Mouse (Mus musculus): ENCODE measurements at regions not wholly inside any gene's neighbourhood (a gene's known extent, or its start where the extent isn't known, plus 50 kb on each side); places are given as distances from the start of the nearest gene placed in this dataset.
"Not testable (repeated sequence)": the region's sequence is repeated elsewhere in the genome, so short reads cannot be mapped to it uniquely, and the experiment has no call there.

- DNase-seq = no peak
Measured at GRCm38 (mm10) chr8:60728339-60728738, 95.7 kb downstream of the Mfap3l start.

DNA sequence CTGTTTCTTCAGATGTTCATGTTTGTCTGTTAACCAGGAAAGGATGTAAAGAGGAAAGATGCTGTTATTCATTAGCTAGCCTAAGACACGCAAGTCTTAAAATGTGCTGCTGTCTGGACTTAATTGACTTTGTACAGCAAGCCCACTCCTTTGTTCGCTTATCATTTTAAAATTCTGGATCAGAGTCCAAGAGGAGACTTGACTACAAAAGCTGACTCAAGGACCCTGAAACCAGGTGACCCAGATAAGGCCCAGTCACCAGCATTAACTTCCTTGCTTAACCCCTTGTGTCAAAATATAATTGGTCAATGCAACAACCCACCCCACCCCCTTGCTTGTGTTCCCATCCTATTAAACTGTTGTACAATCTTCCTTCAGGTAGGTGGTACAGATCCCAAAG, 99.9 kb downstream of the Mfap3l start:
- DNase-seq = no peak

GRCm38 (mm10) chr8:60735961-60736360, 103.3 kb downstream of the Mfap3l start:
- DNase-seq = peak in 1 of 2 experiments; percentile 4

DNA sequence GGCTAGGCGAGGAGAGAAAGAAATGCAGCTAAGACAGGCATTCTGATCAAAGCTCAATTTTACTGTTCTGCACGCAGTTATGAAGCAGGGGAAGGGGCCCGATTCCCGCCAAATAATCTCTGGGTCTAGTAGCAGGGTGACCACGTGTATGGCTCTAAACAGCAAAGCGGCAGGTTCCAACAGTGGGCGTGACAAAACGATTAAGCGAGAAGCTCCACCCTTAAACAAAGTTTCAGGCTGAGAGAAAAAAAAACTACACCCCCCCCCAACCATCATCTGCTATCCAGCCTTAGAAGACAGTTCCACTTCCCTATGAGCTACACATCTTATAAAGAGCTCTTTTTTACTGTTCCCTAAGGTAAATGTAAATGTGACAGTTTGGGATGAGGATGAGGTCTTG, 103.8 kb downstream of the Mfap3l start:
- DNase-seq = no peak

DNA sequence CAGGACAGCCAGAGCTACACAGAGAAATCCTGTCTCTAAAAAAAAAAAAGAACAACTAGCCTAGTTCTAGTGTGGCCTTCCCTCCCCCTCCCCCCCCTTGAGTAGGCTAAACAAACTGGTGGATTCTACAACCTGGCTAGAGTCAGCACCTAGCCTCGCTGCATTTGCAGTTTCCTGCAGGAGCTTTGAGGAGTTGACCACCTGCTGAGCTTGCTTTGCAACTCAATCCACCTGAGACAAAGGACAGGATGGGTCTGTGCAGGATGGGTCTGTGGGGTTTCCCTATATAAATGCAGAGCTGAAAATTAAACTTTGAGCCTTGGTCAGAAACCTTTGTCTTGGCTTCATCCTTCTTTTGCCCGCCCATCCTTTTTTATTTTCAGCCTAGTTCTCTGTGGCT, 104.3 kb downstream of the Mfap3l start:
- DNase-seq = no peak

GRCm38 (mm10) chr8:60737616-60738015, 105.0 kb downstream of the Mfap3l start:
- DNase-seq = no peak

DNA sequence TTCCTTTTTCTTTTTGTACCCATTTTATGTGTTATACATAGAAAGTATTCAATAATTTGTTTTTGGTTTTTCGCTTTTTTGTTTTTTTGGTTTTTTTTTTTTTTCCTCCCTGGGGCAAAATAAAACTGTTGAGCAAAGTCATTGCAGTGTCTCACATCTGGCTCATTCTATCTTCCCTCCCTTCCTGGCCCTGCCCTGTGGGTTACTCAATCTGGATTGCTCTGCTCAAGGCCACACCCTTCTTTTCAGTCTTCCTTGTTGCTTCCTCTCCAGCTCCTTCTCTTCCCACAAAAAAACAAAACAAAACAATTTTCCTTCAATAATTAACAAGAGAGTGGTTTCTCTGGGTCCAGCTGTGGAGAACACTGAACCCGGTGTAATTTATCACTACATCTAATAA, 113.2 kb downstream of the Mfap3l start:
- DNase-seq = no peak

- DNase-seq = no peak
Measured at GRCm38 (mm10) chr8:60746486-60746885, 113.9 kb downstream of the Mfap3l start.

- no peak for DNase-seq
Measured at GRCm38 (mm10) chr8:60755704-60756415, 123.2 kb downstream of the Mfap3l start.

DNA sequence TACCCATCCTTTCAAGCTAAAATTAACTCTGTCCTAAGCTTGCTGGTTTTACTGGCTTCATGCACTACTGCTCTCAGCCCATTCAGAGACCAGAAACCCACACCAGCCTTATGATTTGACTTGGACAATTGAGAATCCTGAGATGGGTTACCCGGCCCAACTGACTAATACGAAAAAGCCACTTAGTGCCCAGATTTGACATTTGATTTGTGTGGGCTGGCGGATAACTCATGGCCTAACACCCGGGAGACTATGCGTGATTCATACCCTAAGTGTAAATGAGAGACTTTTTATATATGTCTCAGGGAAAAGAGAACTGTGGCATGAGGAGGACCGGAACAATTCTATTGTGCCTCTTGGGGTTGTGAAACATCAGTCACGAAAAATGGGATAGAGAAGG, 126.3 kb upstream of the Hpf1 start:
- no peak for DNase-seq

DNA sequence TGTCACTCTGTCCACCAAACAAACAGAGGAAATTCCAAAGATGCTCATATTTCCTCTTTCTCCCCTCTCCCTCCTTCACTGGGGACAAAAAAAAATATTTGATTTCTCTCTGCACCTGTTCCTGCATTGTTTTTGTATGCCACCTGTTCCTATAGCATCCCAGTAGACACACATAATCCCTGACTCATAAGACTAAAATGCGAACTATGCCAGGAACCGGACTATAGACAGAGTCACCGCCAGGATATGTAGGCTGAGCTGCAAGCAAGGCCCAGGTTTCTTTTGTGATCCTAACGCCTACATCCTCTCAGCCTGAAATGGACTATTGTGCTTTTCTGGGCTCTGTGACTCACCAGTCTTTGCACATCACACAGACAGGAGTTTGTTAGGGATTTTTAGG, 116.9 kb upstream of the Hpf1 start:
- no peak for DNase-seq

GRCm38 (mm10) chr8:60776251-60776650, 114.0 kb upstream of the Hpf1 start:
- not testable (repeated sequence) for DNase-seq

GRCm38 (mm10) chr8:60785049-60785448, 105.2 kb upstream of the Hpf1 start:
- no peak for DNase-seq

DNA sequence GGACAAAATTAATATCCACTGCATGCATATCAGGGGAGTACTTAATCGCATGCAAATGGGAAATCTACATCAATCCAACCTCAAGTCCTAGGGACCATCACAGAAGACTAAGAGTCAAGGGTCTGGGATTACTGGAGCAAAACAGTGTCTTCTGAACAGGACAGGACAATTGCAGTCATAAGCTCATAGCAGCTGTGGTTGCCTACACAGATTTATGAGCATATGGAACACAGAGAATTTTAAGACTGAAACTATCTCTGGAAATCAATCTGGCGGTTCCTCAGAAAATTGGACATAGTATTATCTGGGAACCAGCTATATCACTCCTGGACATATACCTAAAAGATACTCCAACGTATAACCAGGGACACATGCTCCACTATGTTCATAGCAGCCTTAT, 99.8 kb upstream of the Hpf1 start:
- no peak for DNase-seq

- DNase-seq = no peak
Measured at GRCm38 (mm10) chr8:60792518-60792917, 97.7 kb upstream of the Hpf1 start.

DNA sequence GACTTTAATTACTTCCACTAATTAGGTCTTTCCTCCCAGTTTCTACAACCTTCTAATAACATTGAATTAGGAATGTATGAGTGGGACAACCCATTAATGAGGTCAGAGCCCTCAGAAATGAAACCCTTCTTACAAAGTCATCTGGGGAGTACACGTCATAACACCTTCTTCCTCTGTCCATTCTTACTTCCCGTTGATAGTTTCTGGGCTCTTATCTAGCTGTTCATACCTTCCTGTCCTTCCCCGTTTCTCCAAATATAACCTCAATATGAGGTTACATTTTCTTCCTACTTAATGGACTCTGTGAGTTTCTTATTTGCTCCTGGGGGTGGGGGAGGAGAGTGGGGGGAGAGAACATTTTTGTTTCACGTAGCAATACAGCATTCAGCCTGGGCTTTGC, 85.4 kb upstream of the Hpf1 start:
- no peak for DNase-seq

DNA sequence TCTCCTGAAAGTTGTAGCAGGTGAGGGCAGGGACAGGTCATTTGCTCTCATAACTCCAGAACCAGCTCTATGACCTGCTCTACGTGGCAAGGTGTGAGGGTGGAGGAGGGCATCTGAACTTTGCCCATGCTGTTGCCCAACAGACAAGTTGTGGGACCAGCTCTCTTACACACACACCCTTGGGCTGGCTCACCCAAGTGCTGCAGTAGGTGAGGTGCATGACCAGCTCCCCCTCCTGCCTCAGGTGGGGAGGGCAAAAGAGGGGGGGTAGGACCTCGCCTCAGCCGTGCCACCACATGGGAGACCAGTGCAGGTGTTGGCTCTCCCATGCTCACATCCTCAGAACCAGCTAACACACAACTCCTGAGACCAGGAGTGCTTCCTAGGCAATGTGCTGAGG, 83.4 kb upstream of the Hpf1 start:
- no peak for DNase-seq

DNA sequence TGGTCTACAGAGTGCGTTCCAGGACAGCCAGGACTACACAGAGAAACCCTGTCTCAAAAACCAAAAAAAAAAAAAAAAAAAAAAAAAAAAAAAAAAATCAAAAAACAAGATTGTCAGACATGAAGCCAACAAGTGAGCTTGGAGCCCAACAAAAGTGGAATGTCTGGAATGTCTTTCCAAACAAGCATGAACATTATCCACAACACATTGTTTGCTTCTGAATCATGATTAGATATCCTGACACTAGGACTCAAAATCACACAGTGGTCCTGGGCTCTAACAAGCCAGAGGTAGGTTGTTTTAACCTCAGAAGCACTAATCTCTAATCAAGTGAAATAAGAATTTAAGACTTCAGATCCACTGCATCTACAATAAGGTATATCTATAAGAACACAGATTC, 80.4 kb upstream of the Hpf1 start:
- no peak for DNase-seq

DNA sequence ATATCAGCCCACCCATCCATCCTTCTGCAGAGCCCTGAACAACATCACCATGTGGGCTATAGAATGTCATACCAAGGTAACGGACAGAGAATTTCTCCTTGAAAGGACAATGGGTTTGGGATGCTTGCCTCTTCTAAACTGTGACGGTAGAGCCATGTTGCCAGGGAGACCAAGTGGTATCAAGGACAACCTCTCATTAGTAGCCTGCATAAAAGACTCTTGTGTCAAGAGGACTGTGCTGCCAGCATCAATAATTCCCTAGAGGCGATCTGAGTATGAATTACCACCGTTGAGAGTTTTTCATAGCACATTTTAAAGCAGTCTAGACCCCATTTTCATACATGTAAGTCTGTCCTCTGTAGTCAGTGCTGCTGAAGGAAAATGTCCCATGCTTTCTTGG, 79.3 kb upstream of the Hpf1 start:
- no peak for DNase-seq

DNA sequence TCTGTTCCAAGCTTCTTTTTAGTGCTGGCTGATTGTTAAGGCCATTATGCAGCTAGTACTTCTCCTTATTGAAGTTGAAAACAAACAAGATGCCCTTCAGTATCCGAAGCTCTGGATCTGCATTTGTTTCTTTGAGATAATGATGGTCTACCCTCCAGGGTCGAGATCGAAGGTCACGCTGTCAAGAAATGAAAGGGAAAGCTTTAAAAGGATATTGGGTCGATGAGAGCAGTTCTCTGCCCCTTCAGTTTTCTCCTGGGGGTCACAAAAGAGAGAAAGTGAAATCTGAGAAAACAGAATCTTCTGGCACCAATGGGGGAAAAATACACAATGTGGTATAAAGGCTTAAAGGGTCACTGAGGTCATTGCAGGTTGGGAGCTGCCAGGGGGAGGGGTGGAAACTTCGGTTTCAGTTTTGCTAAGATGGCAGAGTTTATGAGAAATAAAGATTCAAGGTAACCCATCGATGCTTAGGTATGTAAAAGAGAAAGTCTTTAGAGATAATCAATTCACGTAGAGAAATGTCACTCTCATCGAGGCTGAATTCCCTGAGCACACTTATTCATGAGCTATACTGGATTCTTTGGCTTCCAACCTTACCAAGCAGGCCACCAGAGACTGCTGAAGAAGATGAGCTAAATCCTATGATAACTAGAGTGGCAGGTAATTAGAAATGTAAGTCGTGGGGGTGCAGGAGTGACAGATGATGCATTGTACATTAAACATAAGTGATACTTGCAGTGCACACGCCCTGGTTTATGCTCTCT, 64.4 kb upstream of the Hpf1 start:
- no peak for DNase-seq

DNA sequence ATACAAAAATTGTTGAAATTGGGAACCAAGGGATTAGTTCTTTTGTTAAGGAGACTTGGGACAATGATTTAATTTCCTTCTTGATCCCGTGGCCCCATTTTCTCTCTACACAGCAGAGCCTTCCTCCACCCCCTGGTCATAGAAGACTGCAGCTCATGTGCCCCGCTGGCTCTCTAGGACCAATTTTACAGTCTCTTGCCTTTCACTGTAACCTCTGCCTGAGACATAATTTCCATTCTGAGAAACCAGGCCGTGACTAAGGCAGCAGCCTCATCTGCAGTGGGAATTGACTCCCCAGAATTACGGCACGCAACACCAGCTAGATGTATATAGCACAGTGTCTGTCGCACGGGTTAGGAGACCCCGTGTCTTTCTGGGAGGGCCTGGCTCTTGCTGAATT, 63.0 kb upstream of the Hpf1 start:
- no peak for DNase-seq

DNA sequence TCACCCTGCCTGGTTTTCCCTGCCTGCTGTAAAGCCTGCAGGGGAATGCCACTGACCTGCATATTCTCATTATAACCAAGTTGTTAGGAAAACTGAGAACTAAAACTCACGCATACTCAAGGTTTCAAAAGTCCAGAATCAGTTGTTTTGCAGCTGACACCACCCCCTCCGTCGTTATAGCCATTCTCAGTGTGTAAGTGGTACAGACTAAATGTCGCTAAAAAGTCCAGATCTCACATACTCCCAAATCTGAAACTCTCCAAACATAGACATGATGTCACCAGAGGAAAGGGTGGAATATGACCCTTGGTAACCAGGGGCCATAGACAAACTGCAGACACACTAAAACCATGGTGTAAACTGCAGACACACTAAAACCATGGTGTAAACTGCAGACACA, 61.1 kb upstream of the Hpf1 start:
- no peak for DNase-seq

- peak in 1 of 2 experiments; percentile 7 for DNase-seq
Measured at GRCm38 (mm10) chr8:60830556-60830955, 59.7 kb upstream of the Hpf1 start.

GRCm38 (mm10) chr8:60838526-60838925, 51.7 kb upstream of the Hpf1 start:
- no peak for DNase-seq

Data from lung, adult 18-20 months (tissue).